Mouse (Mus musculus): ENCODE results near the gene Rasal1. TPM values are rescaled to one million over a fixed set of nuclear protein-coding genes. Genes with fewer than 3 reads are reported as not detected.

Rasal1 gene
- polyA plus RNA-seq, 1 experiment = not detected

- H3K27ac ChIP-seq (ENCODE audit: insufficient read depth, low read depth, low read length) = no peak overlapping the region
- no peak overlapping the region for H3K4me3 ChIP-seq (ENCODE audit: insufficient read depth, low read depth, low read length)
- WGBS = 18% methylated on average over 5 of the region's 5 CpGs
- peaks cover 16% of the 10 kb centered on the region for H3K4me1 ChIP-seq (ENCODE audit: control insufficient read depth, insufficient read depth, low read length)
- TF ChIP-seq CTCF (IDR thresholded peaks at IDR 0.05; ENCODE audit: insufficient read depth, low read depth, low read length) (peak; percentile 55; the same call in 1 of the 2 replicates), POLR2A (IDR thresholded peaks at IDR 0.05; ENCODE audit: insufficient read depth, low read depth, low read length) (no peak)
Measured at GRCm38 (mm10) chr5:120619201-120619600, 29.4 kb upstream of the Rasal1 start.

- Histone ChIP-seq H3K4me3 (ENCODE audit: insufficient read depth, low read depth, low read length) (no peak overlapping the region), H3K27ac (ENCODE audit: insufficient read depth, low read depth, low read length) (no peak overlapping the region), H3K4me1 (ENCODE audit: control insufficient read depth, insufficient read depth, low read length) (peaks cover 16% of the 10 kb centered on the region)
- WGBS = 70% methylated on average over 18 of the region's 18 CpGs
- TF ChIP-seq CTCF (IDR thresholded peaks at IDR 0.05; ENCODE audit: insufficient read depth, low read depth, low read length) = peak; percentile 94
- no peak for TF ChIP-seq POLR2A (IDR thresholded peaks at IDR 0.05; ENCODE audit: insufficient read depth, low read depth, low read length)
Measured at GRCm38 (mm10) chr5:120620375-120621077, 28.1 kb upstream of the Rasal1 start.

DNA sequence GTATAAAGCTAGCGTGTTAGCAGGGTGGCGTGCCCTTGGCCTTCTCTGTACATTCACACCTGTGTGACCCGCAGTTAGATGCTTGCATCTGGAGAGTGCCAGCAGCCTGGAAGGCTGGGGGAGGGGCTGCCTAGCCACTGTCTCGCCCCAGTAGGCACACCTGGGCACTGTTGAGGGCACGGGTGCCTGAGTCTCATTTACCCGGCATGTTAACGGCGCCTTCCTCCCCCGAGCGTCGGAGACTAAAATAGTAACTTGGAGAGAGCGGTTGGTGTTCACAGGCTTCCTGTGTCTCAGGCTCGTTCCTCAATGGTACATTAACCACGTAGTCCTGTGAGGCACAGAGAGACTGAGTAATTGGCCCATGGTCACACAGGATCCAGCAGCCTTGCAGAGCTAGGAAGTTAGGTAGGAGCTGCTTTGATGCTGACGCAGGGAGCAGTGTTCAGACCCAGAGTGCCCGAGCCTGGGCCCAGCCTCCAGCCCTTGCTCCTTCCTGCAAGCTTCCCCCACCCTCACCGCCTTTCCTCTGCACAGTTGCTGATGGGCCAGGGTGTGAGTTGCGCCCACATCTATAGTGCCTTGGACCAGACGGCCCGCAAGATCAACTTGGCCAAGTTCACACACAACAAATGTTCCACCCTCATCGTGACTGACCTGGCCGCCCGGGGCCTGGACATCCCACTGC, 27.4 kb upstream of the Rasal1 start:
- TF ChIP-seq POLR2A (IDR thresholded peaks at IDR 0.05; ENCODE audit: insufficient read depth, low read depth, low read length) = no peak
- no peak for TF ChIP-seq CTCF (IDR thresholded peaks at IDR 0.05; ENCODE audit: insufficient read depth, low read depth, low read length)
- H3K27ac ChIP-seq (ENCODE audit: insufficient read depth, low read depth, low read length) = no peak overlapping the region
- H3K4me3 ChIP-seq (ENCODE audit: insufficient read depth, low read depth, low read length) = no peak overlapping the region
- WGBS = 50% methylated on average over 23 of the region's 23 CpGs
- peaks cover 16% of the 10 kb centered on the region for H3K4me1 ChIP-seq (ENCODE audit: control insufficient read depth, insufficient read depth, low read length)

DNA sequence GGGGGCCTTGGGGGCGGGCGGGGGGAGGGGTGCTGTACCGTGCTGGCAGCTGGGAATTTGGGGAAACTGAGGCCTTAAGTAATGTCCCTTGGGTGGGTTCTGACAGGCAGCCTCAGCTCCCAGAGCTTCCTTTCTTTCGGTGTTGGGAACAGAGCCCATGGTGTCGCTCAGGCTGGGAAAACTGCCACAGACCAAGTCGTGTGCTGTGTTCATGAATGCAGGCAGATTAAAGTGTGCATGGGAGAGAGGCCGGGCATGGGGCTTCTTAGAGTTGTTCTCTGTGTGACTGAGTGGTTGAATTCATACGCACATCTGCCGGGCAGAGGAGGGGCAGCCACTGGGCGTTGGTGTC, 26.8 kb upstream of the Rasal1 start:
- Histone ChIP-seq H3K4me1 (ENCODE audit: control insufficient read depth, insufficient read depth, low read length) (peaks cover 16% of the 10 kb centered on the region), H3K4me3 (ENCODE audit: insufficient read depth, low read depth, low read length) (no peak overlapping the region), H3K27ac (ENCODE audit: insufficient read depth, low read depth, low read length) (no peak overlapping the region)
- 50% methylated on average over 10 of the region's 10 CpGs for WGBS
- TF ChIP-seq CTCF (IDR thresholded peaks at IDR 0.05; ENCODE audit: insufficient read depth, low read depth, low read length) (no peak), POLR2A (IDR thresholded peaks at IDR 0.05; ENCODE audit: insufficient read depth, low read depth, low read length) (no peak)

DNA sequence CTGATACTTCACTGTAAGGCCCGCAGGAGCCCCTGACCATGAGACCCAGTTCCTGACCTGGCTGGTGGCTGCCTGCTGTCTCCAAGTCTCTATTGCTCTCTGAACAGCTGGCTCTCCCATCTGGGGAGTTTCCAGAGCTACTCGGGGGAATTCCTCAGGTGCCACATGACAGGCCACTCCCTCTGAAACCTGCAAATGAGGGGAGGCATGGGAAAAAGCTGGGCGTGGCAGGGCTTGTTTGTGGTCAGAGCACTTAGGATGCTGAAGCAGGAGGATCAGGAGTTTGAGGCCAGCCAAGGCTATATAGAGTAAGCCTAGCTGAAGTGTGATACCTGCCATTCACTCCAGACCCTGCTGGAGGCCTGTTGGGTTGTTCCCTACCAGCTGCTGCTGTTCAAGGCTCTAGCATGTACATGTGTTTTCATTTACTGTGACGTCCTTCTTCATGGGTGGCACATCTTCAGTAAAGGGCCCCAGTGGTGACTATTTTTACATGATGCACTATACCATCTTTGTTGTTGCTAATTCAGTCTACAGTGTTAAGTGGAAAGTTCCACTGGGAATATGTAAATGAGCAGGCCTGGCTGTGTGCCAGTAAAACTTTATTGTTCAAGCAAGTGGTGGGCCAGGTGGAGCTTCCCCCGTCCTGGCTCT, 26.3 kb upstream of the Rasal1 start:
- TF ChIP-seq CTCF (IDR thresholded peaks at IDR 0.05; ENCODE audit: insufficient read depth, low read depth, low read length) = no peak
- TF ChIP-seq POLR2A (IDR thresholded peaks at IDR 0.05; ENCODE audit: insufficient read depth, low read depth, low read length) = no peak
- H3K27ac ChIP-seq (ENCODE audit: insufficient read depth, low read depth, low read length) = no peak overlapping the region
- H3K4me3 ChIP-seq (ENCODE audit: insufficient read depth, low read depth, low read length) = no peak overlapping the region
- WGBS = 54% methylated on average over 5 of the region's 5 CpGs
- H3K4me1 ChIP-seq (ENCODE audit: control insufficient read depth, insufficient read depth, low read length) = peaks cover 16% of the 10 kb centered on the region

GRCm38 (mm10) chr5:120624427-120624826, 24.2 kb upstream of the Rasal1 start:
- Histone ChIP-seq H3K4me3 (ENCODE audit: insufficient read depth, low read depth, low read length) (no peak overlapping the region), H3K4me1 (ENCODE audit: control insufficient read depth, insufficient read depth, low read length) (peaks cover 16% of the 10 kb centered on the region), H3K27ac (ENCODE audit: insufficient read depth, low read depth, low read length) (no peak overlapping the region)
- TF ChIP-seq CTCF (IDR thresholded peaks at IDR 0.05; ENCODE audit: insufficient read depth, low read depth, low read length) = no peak
- TF ChIP-seq POLR2A (IDR thresholded peaks at IDR 0.05; ENCODE audit: insufficient read depth, low read depth, low read length) = no peak
- 78% methylated on average over 10 of the region's 10 CpGs for WGBS

DNA sequence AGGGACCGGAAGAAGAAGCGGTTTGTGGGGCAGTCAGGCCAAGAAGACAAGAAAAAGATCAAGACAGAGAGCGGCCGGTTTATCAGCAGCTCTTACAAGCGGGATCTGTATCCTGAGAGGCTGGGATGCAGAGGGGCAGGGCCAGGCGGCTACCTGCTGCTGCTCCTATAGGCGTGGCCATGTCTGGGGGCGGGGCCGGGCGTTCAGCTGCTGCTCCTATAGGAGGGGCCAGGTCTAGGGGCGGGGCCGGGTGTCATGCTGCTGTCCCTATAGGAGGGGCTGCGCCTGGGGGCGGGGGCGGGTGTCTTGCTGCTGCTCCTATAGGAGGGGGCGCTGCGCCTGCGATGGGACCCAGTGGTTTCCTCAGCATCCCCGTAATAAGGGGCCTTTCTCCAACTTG, 22.2 kb upstream of the Rasal1 start:
- Histone ChIP-seq H3K27ac (ENCODE audit: insufficient read depth, low read depth, low read length) (no peak overlapping the region), H3K4me3 (ENCODE audit: insufficient read depth, low read depth, low read length) (no peak overlapping the region)

GRCm38 (mm10) chr5:120627515-120628300, 20.9 kb upstream of the Rasal1 start:
- peaks cover 7% of the 10 kb centered on the region for H3K4me1 ChIP-seq (ENCODE audit: control insufficient read depth, insufficient read depth, low read length)
- H3K4me3 ChIP-seq (ENCODE audit: insufficient read depth, low read depth, low read length) = no peak overlapping the region
- WGBS = 92% methylated on average over 15 of the region's 15 CpGs
- no peak for TF ChIP-seq CTCF (IDR thresholded peaks at IDR 0.05; ENCODE audit: insufficient read depth, low read depth, low read length)
- TF ChIP-seq POLR2A (IDR thresholded peaks at IDR 0.05; ENCODE audit: insufficient read depth, low read depth, low read length) = no peak
- no peak overlapping the region for H3K27ac ChIP-seq (ENCODE audit: insufficient read depth, low read depth, low read length)

More for the DNA sequence above, 22.2 kb upstream of the Rasal1 start:
- H3K4me1 ChIP-seq (ENCODE audit: control insufficient read depth, insufficient read depth, low read length) = peaks cover 13% of the 10 kb centered on the region
- 61% methylated on average over 19 of the region's 19 CpGs for WGBS
- TF ChIP-seq CTCF (IDR thresholded peaks at IDR 0.05; ENCODE audit: insufficient read depth, low read depth, low read length) = no peak
- TF ChIP-seq POLR2A (IDR thresholded peaks at IDR 0.05; ENCODE audit: insufficient read depth, low read depth, low read length) = no peak

All from olfactory bulb, adult 2 months (tissue).